Mouse (Mus musculus) thymus, postnatal 36 days (tissue): Measurements from ENCODE around the gene Fbxo34.
"Not testable (repeated sequence)": the region's sequence is repeated elsewhere in the genome, so short reads cannot be mapped to it uniquely, and the experiment has no call there.

ENCODE experiments used
- DNase-seq, 2 experiments: peaks; one replicate each; pipeline ENCODE4 v3.0.0; 2022; ENCODE audit warnings: mixed read lengths in 2 of 2

Gene Fbxo34

DNA sequence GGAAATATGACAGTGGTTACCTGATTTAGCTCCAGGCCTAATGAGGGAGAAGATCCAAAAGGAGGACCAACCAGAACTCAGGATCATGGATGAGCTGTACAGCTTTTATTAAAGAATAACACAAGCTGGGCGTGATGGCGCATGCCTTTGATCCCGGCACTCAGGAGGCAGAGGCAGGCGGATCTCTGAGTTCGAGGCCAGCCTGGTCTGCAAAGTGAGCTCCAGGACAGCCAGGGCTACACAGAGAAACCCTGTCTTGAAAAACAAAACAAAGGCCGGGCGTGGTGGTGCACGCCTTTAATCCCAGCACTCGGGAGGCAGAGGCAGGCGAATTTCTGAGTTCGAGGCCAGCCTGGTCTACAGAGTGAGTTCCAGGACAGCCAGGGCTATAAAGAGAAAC is 120.3 kb downstream of the Fbxo34 start, which contains the start of gene Atg14:
Atg14 (minus strand) TSS at position 101 of the 400 bp plus-strand sequence.
- not testable (repeated sequence) for DNase-seq

- DNase-seq = no peak
These were observed 122.5 kb downstream of the Fbxo34 start for GRCm38 (mm10) chr14:47572707-47573106.

DNA sequence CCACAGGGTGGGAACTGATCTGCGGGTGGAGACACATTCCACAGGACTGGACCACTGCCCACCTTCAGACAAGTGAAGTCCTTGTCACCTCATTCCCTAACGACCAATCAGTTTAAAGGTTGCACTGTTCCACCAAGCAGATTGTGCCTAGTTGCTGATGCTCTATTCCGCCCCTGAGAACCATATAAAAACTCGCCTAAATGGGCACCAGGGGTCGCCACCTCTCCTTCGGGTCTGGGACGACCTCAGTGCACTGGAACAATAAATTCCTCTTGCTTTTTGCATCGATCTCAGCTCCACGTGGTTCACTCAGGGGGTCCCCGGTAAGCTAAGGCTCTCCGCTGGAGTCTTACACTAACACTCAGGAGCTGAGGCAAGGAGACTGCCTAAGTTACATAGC is 124.5 kb downstream of the Fbxo34 start:
- DNase-seq = no peak

DNA sequence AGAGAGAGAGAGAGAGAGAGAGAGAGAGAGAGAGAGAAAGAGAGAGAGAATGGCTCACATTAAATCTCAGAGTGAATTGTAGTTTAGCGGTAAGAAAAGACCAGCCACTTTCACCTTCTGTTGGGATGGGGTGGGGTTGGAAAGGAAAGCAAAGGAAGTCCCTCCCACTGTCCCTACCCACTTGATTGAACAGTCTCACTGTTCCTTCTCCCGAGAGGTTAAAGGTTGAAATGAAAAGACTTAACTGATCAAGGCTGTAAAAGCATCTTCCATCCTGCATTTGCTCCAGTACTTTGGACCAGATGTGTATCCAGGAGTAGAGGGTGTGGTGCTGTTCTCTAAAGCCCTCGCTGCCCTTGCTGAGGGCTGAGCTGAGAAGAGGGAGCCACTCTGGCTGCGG is 126.5 kb downstream of the Fbxo34 start:
- no peak for DNase-seq

DNA sequence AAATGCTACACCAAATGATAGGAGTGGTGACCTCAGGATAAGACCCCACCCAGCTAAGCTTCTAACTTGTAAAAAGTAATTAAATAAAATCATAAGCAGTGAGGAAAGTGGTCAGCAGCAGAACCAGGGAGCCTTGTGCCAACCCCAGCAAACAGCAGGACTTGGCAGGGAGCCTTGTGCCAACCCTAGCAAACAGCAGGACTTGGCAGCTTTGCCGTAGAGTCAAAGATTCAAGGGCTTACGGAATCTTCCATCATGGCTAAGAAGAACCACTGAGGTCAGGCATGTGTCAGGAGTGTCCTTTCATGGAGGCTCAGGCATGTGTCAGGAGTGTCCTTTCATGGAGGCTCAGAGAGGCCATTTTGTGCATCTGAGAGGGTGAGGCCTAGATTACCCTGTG is 127.9 kb downstream of the Fbxo34 start:
- DNase-seq = no peak

DNA sequence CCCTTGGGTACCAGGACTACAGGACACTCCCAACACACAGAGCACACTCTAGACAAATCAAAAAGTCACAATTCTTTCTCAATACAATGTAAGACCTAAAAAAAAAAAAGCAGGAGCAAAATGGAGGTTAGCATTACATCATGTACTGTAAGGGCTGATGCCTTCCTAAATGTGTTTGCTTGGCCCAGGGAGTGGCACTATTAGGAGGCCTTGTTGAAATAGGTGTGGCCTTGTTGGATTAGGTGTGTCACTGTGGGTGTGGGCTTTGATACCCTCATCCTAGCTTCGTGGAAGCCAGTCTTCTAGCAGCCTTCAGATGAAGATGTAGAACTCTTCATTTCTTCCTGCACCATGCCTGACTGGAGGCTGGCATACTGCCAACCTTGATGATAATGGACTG is 131.1 kb downstream of the Fbxo34 start:
- DNase-seq = no peak
